Mouse (Mus musculus): ENCODE measurements at regions not wholly inside any gene's neighbourhood (a gene's known extent, or its start where the extent isn't known, plus 50 kb on each side); places are given as distances from the start of the nearest gene placed in this dataset.

GRCm38 (mm10) chr17:45869014-45869968 is 135.6 kb upstream of the 1600014C23Rik start:
- ATAC-seq: no peak
- Histone ChIP-seq H3K27ac (ENCODE audit: low read depth, low read length) (no peak overlapping the region), H3K9ac (ENCODE audit: low read depth, low read length) (no peak overlapping the region), H3K9me3 (ENCODE audit: control insufficient read depth, low read length) (no peaks in the 10 kb centered on the region), H3K27me3 (replicated peaks; ENCODE audit: control insufficient read depth, insufficient read depth, low read length) (no peaks in the 10 kb centered on the region), H3K36me3 (ENCODE audit: control insufficient read depth, insufficient read depth, low read length) (no peaks in the 10 kb centered on the region), H3K4me3 (ENCODE audit: low read length) (no peak overlapping the region), H3K4me1 (ENCODE audit: control insufficient read depth, insufficient read depth, low read depth, low read length) (peaks cover 18% of the 10 kb centered on the region), H3K4me2 (ENCODE audit: low read length) (no peak overlapping the region)
- WGBS: 58% methylated on average over 17 of the region's 17 CpGs

GRCm38 (mm10) chr17:45868539-45868938 is 134.9 kb upstream of the 1600014C23Rik start:
- H3K9me3 ChIP-seq (ENCODE audit: control insufficient read depth, low read length): no peaks in the 10 kb centered on the region
- 94% methylated on average over 4 of the region's 4 CpGs for WGBS
- no peak overlapping the region for H3K4me2 ChIP-seq (ENCODE audit: low read length)
- no peak overlapping the region for H3K4me3 ChIP-seq (ENCODE audit: low read length)
- H3K27me3 ChIP-seq (replicated peaks; ENCODE audit: control insufficient read depth, insufficient read depth, low read length): no peaks in the 10 kb centered on the region
- H3K9ac ChIP-seq (ENCODE audit: low read depth, low read length): no peak overlapping the region
- no peak for ATAC-seq
- peaks cover 11% of the 10 kb centered on the region for H3K4me1 ChIP-seq (ENCODE audit: control insufficient read depth, insufficient read depth, low read depth, low read length)
- no peaks in the 10 kb centered on the region for H3K36me3 ChIP-seq (ENCODE audit: control insufficient read depth, insufficient read depth, low read length)
- H3K27ac ChIP-seq (ENCODE audit: low read depth, low read length): no peak overlapping the region

DNA sequence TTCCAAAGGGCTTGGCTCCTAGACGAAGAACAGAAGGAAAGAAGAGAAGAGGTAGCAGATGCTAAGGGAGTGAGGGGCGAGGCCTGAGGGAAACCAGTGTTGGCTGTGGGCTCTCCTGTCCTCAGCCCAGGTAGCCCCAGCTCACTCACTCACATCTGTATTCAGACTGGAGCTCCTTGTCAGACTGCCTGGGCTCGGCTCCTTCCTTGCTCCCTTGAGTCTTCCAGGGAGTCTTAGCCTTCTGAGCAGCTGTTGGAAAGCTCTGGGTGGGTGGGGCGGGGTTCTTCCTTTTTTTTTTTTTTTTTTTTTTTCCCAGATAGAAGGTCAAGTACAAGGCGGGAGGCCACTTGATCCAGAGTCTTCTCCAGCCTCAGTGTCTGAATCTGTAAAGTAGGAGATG is 134.1 kb upstream of the 1600014C23Rik start:
- 79% methylated on average over 5 of the region's 5 CpGs for WGBS
- H3K9me3 ChIP-seq (ENCODE audit: control insufficient read depth, low read length): no peaks in the 10 kb centered on the region

GRCm38 (mm10) chr17:45866876-45867652 is 133.4 kb upstream of the 1600014C23Rik start:
- Histone ChIP-seq H3K4me2 (ENCODE audit: low read length) (no peak overlapping the region), H3K9me3 (ENCODE audit: control insufficient read depth, low read length) (no peaks in the 10 kb centered on the region), H3K27me3 (replicated peaks; ENCODE audit: control insufficient read depth, insufficient read depth, low read length) (no peaks in the 10 kb centered on the region), H3K9ac (ENCODE audit: low read depth, low read length) (no peak overlapping the region), H3K4me1 (ENCODE audit: control insufficient read depth, insufficient read depth, low read depth, low read length) (no peaks in the 10 kb centered on the region), H3K4me3 (ENCODE audit: low read length) (no peak overlapping the region), H3K36me3 (ENCODE audit: control insufficient read depth, insufficient read depth, low read length) (no peaks in the 10 kb centered on the region), H3K27ac (ENCODE audit: low read depth, low read length) (no peak overlapping the region)
- WGBS: 67% methylated on average over 15 of the region's 15 CpGs
- no peak for ATAC-seq

More for the DNA sequence above, 134.1 kb upstream of the 1600014C23Rik start:
- peaks cover 6% of the 10 kb centered on the region; the same call in 1 of the 2 replicates for H3K4me1 ChIP-seq (ENCODE audit: control insufficient read depth, insufficient read depth, low read depth, low read length)
- no peak overlapping the region for H3K9ac ChIP-seq (ENCODE audit: low read depth, low read length)
- H3K4me2 ChIP-seq (ENCODE audit: low read length): no peak overlapping the region
- ATAC-seq: no peak
- no peaks in the 10 kb centered on the region for H3K36me3 ChIP-seq (ENCODE audit: control insufficient read depth, insufficient read depth, low read length)
- no peaks in the 10 kb centered on the region for H3K27me3 ChIP-seq (replicated peaks; ENCODE audit: control insufficient read depth, insufficient read depth, low read length)
- H3K4me3 ChIP-seq (ENCODE audit: low read length): no peak overlapping the region
- no peak overlapping the region for H3K27ac ChIP-seq (ENCODE audit: low read depth, low read length)

- no peak overlapping the region for H3K9ac ChIP-seq (ENCODE audit: low read depth, low read length)
- ATAC-seq: no peak
These were observed 132.7 kb upstream of the 1600014C23Rik start for GRCm38 (mm10) chr17:45866346-45866745.

GRCm38 (mm10) chr17:45865944-45866343 is 132.3 kb upstream of the 1600014C23Rik start:
- no peak overlapping the region for H3K27ac ChIP-seq (ENCODE audit: low read depth, low read length)
- no peaks in the 10 kb centered on the region for H3K36me3 ChIP-seq (ENCODE audit: control insufficient read depth, insufficient read depth, low read length)
- WGBS: 68% methylated on average over 6 of the region's 6 CpGs
- H3K4me2 ChIP-seq (ENCODE audit: low read length): no peak overlapping the region
- no peak overlapping the region for H3K4me3 ChIP-seq (ENCODE audit: low read length)
- H3K4me1 ChIP-seq (ENCODE audit: control insufficient read depth, insufficient read depth, low read depth, low read length): no peaks in the 10 kb centered on the region
- ATAC-seq: no peak
- no peak overlapping the region for H3K9ac ChIP-seq (ENCODE audit: low read depth, low read length)
- H3K9me3 ChIP-seq (ENCODE audit: control insufficient read depth, low read length): no peaks in the 10 kb centered on the region
- H3K27me3 ChIP-seq (replicated peaks; ENCODE audit: control insufficient read depth, insufficient read depth, low read length): no peaks in the 10 kb centered on the region

More at GRCm38 (mm10) chr17:45866346-45866745, 132.7 kb upstream of the 1600014C23Rik start:
- Histone ChIP-seq H3K27ac (ENCODE audit: low read depth, low read length) (no peak overlapping the region), H3K9me3 (ENCODE audit: control insufficient read depth, low read length) (no peaks in the 10 kb centered on the region), H3K4me3 (ENCODE audit: low read length) (no peak overlapping the region), H3K4me1 (ENCODE audit: control insufficient read depth, insufficient read depth, low read depth, low read length) (no peaks in the 10 kb centered on the region), H3K36me3 (ENCODE audit: control insufficient read depth, insufficient read depth, low read length) (no peaks in the 10 kb centered on the region), H3K4me2 (ENCODE audit: low read length) (no peak overlapping the region), H3K27me3 (replicated peaks; ENCODE audit: control insufficient read depth, insufficient read depth, low read length) (no peaks in the 10 kb centered on the region)
- WGBS: 20% methylated on average over 10 of the region's 10 CpGs

- no peak overlapping the region for H3K27ac ChIP-seq (ENCODE audit: low read depth, low read length)
- H3K9me3 ChIP-seq (ENCODE audit: control insufficient read depth, low read length): no peaks in the 10 kb centered on the region
- H3K27me3 ChIP-seq (replicated peaks; ENCODE audit: control insufficient read depth, insufficient read depth, low read length): no peaks in the 10 kb centered on the region
- no peak overlapping the region for H3K4me2 ChIP-seq (ENCODE audit: low read length)
- H3K9ac ChIP-seq (ENCODE audit: low read depth, low read length): no peak overlapping the region
- WGBS: 60% methylated on average over 10 of the region's 10 CpGs
- no peak for ATAC-seq
- H3K4me3 ChIP-seq (ENCODE audit: low read length): no peak overlapping the region
- H3K4me1 ChIP-seq (ENCODE audit: control insufficient read depth, insufficient read depth, low read depth, low read length): no peaks in the 10 kb centered on the region
- no peaks in the 10 kb centered on the region for H3K36me3 ChIP-seq (ENCODE audit: control insufficient read depth, insufficient read depth, low read length)
These were observed 130.0 kb upstream of the 1600014C23Rik start for GRCm38 (mm10) chr17:45863471-45864205.

DNA sequence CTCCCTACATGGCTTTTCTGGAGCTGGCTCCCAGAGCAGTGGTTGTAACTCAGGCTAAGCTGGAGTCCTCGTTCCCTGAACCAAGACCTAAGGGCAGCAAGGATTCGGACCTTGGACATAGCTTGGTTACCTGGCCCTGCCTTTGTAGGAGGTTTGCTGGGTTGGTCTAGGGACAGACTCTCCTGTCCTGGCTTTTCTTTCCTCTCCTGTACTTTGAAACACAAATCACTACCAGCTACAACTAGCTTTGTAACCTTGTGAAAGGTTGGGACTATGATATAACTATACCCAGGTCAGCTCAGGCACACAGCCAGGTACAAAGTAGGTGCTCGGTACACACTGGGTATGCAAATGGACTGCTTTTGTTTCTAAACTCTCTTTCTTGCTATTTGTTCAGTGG is 129.4 kb upstream of the 1600014C23Rik start:
- Histone ChIP-seq H3K4me2 (ENCODE audit: low read length) (no peak overlapping the region), H3K9me3 (ENCODE audit: control insufficient read depth, low read length) (no peaks in the 10 kb centered on the region), H3K4me3 (ENCODE audit: low read length) (no peak overlapping the region), H3K9ac (ENCODE audit: low read depth, low read length) (no peak overlapping the region), H3K4me1 (ENCODE audit: control insufficient read depth, insufficient read depth, low read depth, low read length) (no peaks in the 10 kb centered on the region), H3K27ac (ENCODE audit: low read depth, low read length) (no peak overlapping the region), H3K27me3 (replicated peaks; ENCODE audit: control insufficient read depth, insufficient read depth, low read length) (no peaks in the 10 kb centered on the region), H3K36me3 (ENCODE audit: control insufficient read depth, insufficient read depth, low read length) (no peaks in the 10 kb centered on the region)
- ATAC-seq: no peak
- WGBS: 76% methylated on average over 3 of the region's 3 CpGs

All from hindbrain, embryonic 16.5 days (tissue).